Mouse (Mus musculus) T-helper 1 cell (primary cell): ENCODE results near the gene Fyb.

Source experiments
- in situ Hi-C: fragments of 300-600 bp; cut with MboI, MseI; formaldehyde crosslinking; loops from one replicate; pipeline ENCODE4 v1.15.1; 2025; ENCODE audit warnings: high pct_unique_total_duplicates

Gene Fyb

GRCm38 (mm10) chr15:6560696-6561095 is 38.0 kb downstream of the Fyb start:
- in situ Hi-C loops: loop anchor here (10.0 kb wide), 1 partner anchor 66 kb away; no protein-coding TSS in a partner anchor

GRCm38 (mm10) chr15:6562161-6562560 is 39.5 kb downstream of the Fyb start:
- in situ Hi-C loops: loop anchor here (10.0 kb wide), 1 partner anchor 67 kb away; no protein-coding TSS in a partner anchor

- in situ Hi-C loops: loop anchor here (10.0 kb wide), 1 partner anchor 68 kb away; no protein-coding TSS in a partner anchor
These were observed 40.0 kb downstream of the Fyb start for GRCm38 (mm10) chr15:6562629-6563028.

GRCm38 (mm10) chr15:6564977-6565421 is 42.3 kb downstream of the Fyb start:
- in situ Hi-C loops: loop anchor here (5.0 to 10.0 kb wide), 4 partner anchors 43 to 328 kb away; partner anchors contain the start of gene Fyb

- in situ Hi-C loops: loop anchor here (5.0 to 10.0 kb wide), 4 partner anchors 44 to 329 kb away; partner anchors contain the start of gene Fyb
These were observed 43.2 kb downstream of the Fyb start for GRCm38 (mm10) chr15:6565873-6566272.

- in situ Hi-C loops: loop anchor here (5.0 to 10.0 kb wide), 4 partner anchors 46 to 331 kb away; partner anchors contain the start of gene Fyb
These were observed 45.3 kb downstream of the Fyb start for GRCm38 (mm10) chr15:6567993-6568392.

- in situ Hi-C loops: loop anchor here (5.0 to 10.0 kb wide), 4 partner anchors 46 to 331 kb away; partner anchors contain the start of gene Fyb
These were observed 46.0 kb downstream of the Fyb start for GRCm38 (mm10) chr15:6568605-6569004.

GRCm38 (mm10) chr15:6569074-6569473 is 46.4 kb downstream of the Fyb start:
- in situ Hi-C loops: loop anchor here (5.0 to 10.0 kb wide), 4 partner anchors 47 to 332 kb away; partner anchors contain the start of gene Fyb

- in situ Hi-C loops: no loop called here
These were observed 47.7 kb downstream of the Fyb start for GRCm38 (mm10) chr15:6570164-6570861.

GRCm38 (mm10) chr15:6570876-6571275 is 48.2 kb downstream of the Fyb start:
- in situ Hi-C loops: no loop called here

- in situ Hi-C loops: no loop called here
These were observed 51.8 kb downstream of the Fyb start for GRCm38 (mm10) chr15:6574283-6574960.

- in situ Hi-C loops: loop anchor here (5.0 to 25.0 kb wide), 2 partner anchors 34 to 1441 kb away; partner anchors contain the start of gene Prkaa1
These were observed 55.3 kb downstream of the Fyb start for GRCm38 (mm10) chr15:6577971-6578370.

- in situ Hi-C loops: loop anchor here (5.0 to 25.0 kb wide), 2 partner anchors 34 to 1441 kb away; partner anchors contain the start of gene Prkaa1
These were observed 56.0 kb downstream of the Fyb start for GRCm38 (mm10) chr15:6578654-6579053.

- in situ Hi-C loops: loop anchor here (5.0 to 25.0 kb wide), 2 partner anchors 33 to 1442 kb away; partner anchors contain the start of gene Prkaa1
These were observed 56.6 kb downstream of the Fyb start for GRCm38 (mm10) chr15:6579194-6579768.

GRCm38 (mm10) chr15:6579769-6580261 is 57.2 kb downstream of the Fyb start:
- in situ Hi-C loops: loop anchor here (5.0 to 25.0 kb wide), 2 partner anchors 32 to 1443 kb away; partner anchors contain the start of gene Prkaa1

- in situ Hi-C loops: loop anchor here (25.0 kb wide), 1 partner anchor 1447 kb away; the partner anchor contains the start of gene Prkaa1
These were observed 62.0 kb downstream of the Fyb start for GRCm38 (mm10) chr15:6584645-6585044.

GRCm38 (mm10) chr15:6586351-6586750 is 63.7 kb downstream of the Fyb start:
- in situ Hi-C loops: loop anchor here (25.0 kb wide), 1 partner anchor 1449 kb away; the partner anchor contains the start of gene Prkaa1

- in situ Hi-C loops: loop anchor here (25.0 kb wide), 1 partner anchor 1450 kb away; the partner anchor contains the start of gene Prkaa1
These were observed 64.9 kb downstream of the Fyb start for GRCm38 (mm10) chr15:6587526-6587925.

- in situ Hi-C loops: loop anchor here (25.0 kb wide), 1 partner anchor 1451 kb away; the partner anchor contains the start of gene Prkaa1
These were observed 65.5 kb downstream of the Fyb start for GRCm38 (mm10) chr15:6588192-6588591.

GRCm38 (mm10) chr15:6590846-6591451 is 68.3 kb downstream of the Fyb start:
- in situ Hi-C loops: loop anchor here (25.0 kb wide), 1 partner anchor 1454 kb away; the partner anchor contains the start of gene Prkaa1
